Mouse (Mus musculus) MEL (cell line): ENCODE results near the gene Gm10842.

Source experiments
- CTCF ChIP-seq, 3 experiments: IDR thresholded peaks in 2 of 3; conservative IDR thresholded peaks in 1 of 3; 2 replicates each; pipeline ENCODE4 v1.5.1; 2011 to 2012; ENCODE audit warnings: low read length in 3 of 3, low read depth in 2 of 3, mild to moderate bottlenecking in 2 of 3, improper control_type of control experiment in 1 of 3, inconsistent platforms in 1 of 3, mixed read lengths in 1 of 3, moderate library complexity in 1 of 3; ENCODE audit not compliant: control insufficient read depth in 1 of 3, insufficient read depth in 1 of 3, poor library complexity in 1 of 3, severe bottlenecking in 1 of 3
- POLR2A ChIP-seq, 2 experiments: IDR thresholded peaks; 2 replicates each; pipeline ENCODE4 v1.6.1; 2011 to 2012; ENCODE audit warnings: low read length in 2 of 2, mild to moderate bottlenecking in 2 of 2, control low read depth in 1 of 2, improper control_type of control experiment in 1 of 2, low read depth in 1 of 2, moderate library complexity in 1 of 2; ENCODE audit not compliant: control insufficient read depth in 1 of 2, insufficient read depth in 1 of 2, poor library complexity in 1 of 2
- POLR2AphosphoS5 ChIP-seq: IDR thresholded peaks from 2 replicates; pipeline ENCODE4 v1.6.1; 2012; ENCODE audit warnings: low read depth, borderline replicate concordance, mild to moderate bottlenecking, inconsistent platforms, low read length, moderate library complexity, mixed read lengths
- SIN3A ChIP-seq: IDR thresholded peaks from 2 replicates; pipeline ENCODE4 v1.6.1; 2012; ENCODE audit warnings: low read length, improper control_type of control experiment, inconsistent platforms

DNA sequence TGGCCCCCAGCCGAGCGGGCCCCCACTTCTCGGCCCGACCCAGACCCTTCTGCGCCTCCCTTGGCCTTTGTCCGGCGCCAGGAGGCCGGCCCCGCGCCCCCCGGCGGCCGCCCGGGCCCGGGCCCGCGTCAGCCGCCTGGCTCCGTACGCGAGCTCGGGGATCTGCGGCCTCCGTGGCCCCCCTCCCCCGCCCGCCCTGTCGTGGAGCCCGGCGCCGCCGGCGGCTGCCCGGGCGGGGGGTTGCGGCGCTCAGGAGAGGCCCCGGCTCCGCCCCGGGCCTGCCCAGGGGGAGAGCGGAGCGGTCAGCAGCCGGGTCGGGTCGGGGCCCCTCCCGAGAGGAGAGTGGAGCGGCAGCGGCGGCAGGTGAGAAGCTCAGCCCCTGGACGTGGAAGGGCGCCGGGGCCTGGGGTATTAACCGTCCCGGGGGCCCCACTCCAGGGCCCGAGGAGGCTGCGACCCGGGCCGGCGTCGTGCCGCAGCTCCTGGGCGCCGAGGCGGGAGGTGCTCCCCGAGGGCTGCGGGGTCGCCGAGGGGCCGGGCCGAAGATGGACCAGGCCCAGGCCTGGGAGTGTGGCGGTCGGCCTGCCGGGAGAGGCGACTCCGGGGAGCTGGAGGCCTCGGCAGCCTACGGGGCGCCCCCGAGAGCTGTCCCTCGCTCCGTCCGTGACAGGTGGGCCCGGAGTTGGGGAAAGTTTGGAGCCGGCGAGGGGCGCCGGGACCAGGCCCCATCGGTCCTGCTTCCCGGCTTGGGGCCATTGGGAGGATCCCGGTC is 35.2 kb downstream of the Gm10842 start:
- TF ChIP-seq POLR2A (IDR thresholded peaks at IDR 0.05; ENCODE audit: control insufficient read depth in 1 of 2, insufficient read depth in 1 of 2, low read depth in 1 of 2, low read length in 2 of 2, poor library complexity in 1 of 2) (peak in 1 of 2 experiments; percentile 44; a peak in 3 of 4 replicates), POLR2AphosphoS5 (no peak), CTCF (IDR thresholded peaks at IDR 0.05 in 2 of 3, conservative IDR thresholded peaks at IDR 0.05 in 1 of 3; ENCODE audit: control insufficient read depth in 1 of 3, insufficient read depth in 1 of 3, low read depth in 2 of 3, low read length in 3 of 3, poor library complexity in 1 of 3, severe bottlenecking in 1 of 3) (no peak), SIN3A (no peak)
